Mouse (Mus musculus): ENCODE results near the gene Rrm1.
"Not testable (repeated sequence)": the region's sequence is repeated elsewhere in the genome, so short reads cannot be mapped to it uniquely, and the experiment has no call there.

Rrm1 gene

GRCm38 (mm10) chr7:102478425-102478824, 36.9 kb downstream of the Rrm1 start:
- DNase-seq, result no peak

- DNase-seq, result no peak
These were observed 37.4 kb downstream of the Rrm1 start for GRCm38 (mm10) chr7:102478926-102479325.

GRCm38 (mm10) chr7:102479368-102480078, 38.0 kb downstream of the Rrm1 start:
- peak; percentile 34 to 53 for DNase-seq

- no peak for DNase-seq
These were observed 39.3 kb downstream of the Rrm1 start for GRCm38 (mm10) chr7:102480821-102481220.

GRCm38 (mm10) chr7:102481579-102481978, 40.1 kb downstream of the Rrm1 start, which contains the start of gene Olfr543:
Gene Olfr543, minus strand, starts transcription at chr7:102481679.
- no peak for DNase-seq

GRCm38 (mm10) chr7:102483665-102484064, 42.2 kb downstream of the Rrm1 start:
- DNase-seq, result no peak

- not testable (repeated sequence) for DNase-seq
These were observed 43.3 kb downstream of the Rrm1 start for GRCm38 (mm10) chr7:102484766-102485165.

GRCm38 (mm10) chr7:102486105-102486504, 44.6 kb downstream of the Rrm1 start:
- no peak for DNase-seq

- no peak for DNase-seq
These were observed 46.7 kb downstream of the Rrm1 start, which contains the start of gene Olfr544 for GRCm38 (mm10) chr7:102488161-102488560. Gene Olfr544, minus strand, starts transcription at chr7:102488313.

GRCm38 (mm10) chr7:102494416-102494815, 52.9 kb downstream of the Rrm1 start:
- DNase-seq, result not testable (repeated sequence)

GRCm38 (mm10) chr7:102499473-102499872, 58.0 kb downstream of the Rrm1 start, which contains the start of gene Olfr545:
Gene Olfr545, minus strand, starts transcription at chr7:102499573.
- DNase-seq, result no peak

GRCm38 (mm10) chr7:102501986-102502385, 60.5 kb downstream of the Rrm1 start:
- DNase-seq, result no peak

GRCm38 (mm10) chr7:102506848-102507247, 65.4 kb downstream of the Rrm1 start:
- DNase-seq, result peak; percentile 59 to 71

- no peak for DNase-seq
These were observed 66.6 kb downstream of the Rrm1 start for GRCm38 (mm10) chr7:102508066-102508465.

GRCm38 (mm10) chr7:102508666-102509065, 67.2 kb downstream of the Rrm1 start:
- no peak for DNase-seq

GRCm38 (mm10) chr7:102509726-102510125, 68.2 kb downstream of the Rrm1 start:
- no peak for DNase-seq

- no peak for DNase-seq
These were observed 70.4 kb downstream of the Rrm1 start for GRCm38 (mm10) chr7:102511927-102512326.

GRCm38 (mm10) chr7:102512814-102513435, 71.4 kb downstream of the Rrm1 start:
- peak; percentile 73 to 74 for DNase-seq

GRCm38 (mm10) chr7:102514144-102514543, 72.6 kb downstream of the Rrm1 start:
- no peak for DNase-seq

- peak; percentile 9 to 11 for DNase-seq
These were observed 75.0 kb downstream of the Rrm1 start for GRCm38 (mm10) chr7:102516261-102517050.

GRCm38 (mm10) chr7:102517051-102517335, 75.5 kb downstream of the Rrm1 start:
- DNase-seq, result no peak

Measured in lung, adult 18-20 months (tissue).